Mouse (Mus musculus) urinary bladder, postnatal 25 days (tissue): ENCODE measurements around the gene Emp1.

ENCODE experiments used
- DNase-seq: peaks from one replicate; pipeline ENCODE4 v3.0.0; 2022; ENCODE audit warnings: low spot score

Gene Emp1

DNA sequence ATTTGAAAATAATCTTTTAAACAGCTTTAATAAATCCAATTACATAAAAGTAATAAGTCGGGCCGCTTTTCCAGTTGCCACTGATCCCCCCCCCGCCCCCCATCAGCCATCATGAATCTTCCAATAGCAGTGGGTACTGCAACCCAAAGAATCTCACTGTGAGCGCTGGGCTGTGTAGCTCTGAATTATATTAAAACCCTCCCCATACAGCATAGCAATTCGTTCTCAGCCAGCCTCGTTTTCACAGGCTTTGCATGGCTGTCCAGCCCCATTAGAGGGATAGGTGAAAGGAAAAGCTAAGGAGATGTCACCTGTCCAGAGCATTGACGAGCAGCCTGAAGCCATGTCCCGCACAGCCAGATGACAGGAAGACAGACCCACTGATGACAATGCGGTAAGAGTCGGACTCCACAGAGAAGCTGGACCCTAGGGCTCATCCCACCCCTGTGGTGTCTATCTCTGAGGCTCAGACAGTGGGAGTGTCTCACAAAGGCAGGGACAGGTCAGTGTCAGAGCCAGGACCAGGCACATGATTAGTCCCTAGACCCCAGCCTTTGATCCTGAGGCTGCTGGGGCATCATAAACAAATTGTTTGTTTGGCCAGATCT is 49.5 kb downstream of the Emp1 start:
- DNase-seq: no peak

DNA sequence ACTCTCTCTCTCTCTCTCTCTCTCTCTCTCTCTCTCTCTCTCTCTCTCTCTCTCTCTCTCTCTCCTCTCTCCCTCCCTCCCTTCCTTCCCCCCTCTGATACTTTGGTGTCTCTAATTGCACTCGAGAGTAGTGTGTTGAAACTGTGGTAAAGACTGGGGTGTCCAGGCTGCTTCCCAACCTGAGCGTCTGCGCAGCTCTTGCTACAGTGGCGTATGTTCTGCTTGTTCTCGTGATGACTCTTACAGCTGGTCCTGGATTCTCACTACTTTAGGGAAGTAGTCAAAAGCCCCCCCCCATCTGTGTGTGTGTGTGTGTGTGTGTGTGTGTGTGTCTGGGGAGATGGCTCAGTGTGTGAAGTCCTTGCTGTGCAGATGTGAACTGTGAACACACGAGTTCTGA is 50.3 kb downstream of the Emp1 start:
- no peak for DNase-seq

DNA sequence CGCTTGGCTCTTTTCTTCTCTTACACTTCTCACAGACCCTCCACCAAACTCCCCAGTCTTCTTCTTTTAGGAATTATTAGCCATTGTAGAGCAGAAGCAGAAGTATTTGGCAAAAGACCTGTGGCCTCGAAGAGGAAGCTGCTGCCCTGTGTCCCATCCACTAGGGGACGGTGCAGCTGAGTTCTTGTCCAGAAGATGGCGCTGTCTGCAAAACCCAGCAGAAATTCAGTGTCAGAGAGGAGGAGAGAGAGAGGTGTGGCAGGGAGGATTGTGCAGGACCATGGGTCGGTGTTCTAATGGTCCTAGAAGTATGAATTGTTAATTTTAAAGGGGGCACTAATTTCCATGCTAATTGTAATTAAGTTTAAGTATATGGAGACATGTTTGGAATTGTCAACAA is 55.1 kb downstream of the Emp1 start:
- peak; percentile 23 for DNase-seq

DNA sequence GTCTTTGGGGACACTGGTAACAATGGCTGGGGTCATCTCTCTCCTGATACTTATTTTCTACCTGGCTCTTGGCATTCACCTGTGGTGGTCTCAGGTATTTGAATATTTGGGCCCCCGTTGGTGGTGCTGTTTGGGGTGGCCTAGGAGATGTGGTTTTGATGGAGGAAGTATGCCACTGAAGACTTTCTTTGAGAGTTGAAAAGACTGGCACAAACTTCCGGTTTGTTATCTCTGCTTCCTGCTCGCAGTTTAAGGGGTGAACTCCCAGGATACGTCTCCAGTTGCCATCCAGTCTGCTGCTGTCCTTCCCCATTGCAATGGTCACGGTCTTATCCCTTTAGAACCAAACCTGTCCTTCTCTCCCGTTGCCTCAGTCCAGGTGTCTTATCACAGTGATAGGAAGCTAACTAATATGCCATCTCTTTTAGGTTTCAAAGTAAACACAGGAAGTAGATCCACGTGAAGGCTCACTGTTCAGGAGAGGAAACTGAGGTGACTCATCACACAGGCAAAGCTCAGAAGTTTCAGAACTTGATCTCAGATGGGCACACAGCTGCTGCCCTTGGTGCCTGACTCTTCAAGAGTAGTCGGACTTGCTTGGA is 56.0 kb downstream of the Emp1 start:
- no peak for DNase-seq

DNA sequence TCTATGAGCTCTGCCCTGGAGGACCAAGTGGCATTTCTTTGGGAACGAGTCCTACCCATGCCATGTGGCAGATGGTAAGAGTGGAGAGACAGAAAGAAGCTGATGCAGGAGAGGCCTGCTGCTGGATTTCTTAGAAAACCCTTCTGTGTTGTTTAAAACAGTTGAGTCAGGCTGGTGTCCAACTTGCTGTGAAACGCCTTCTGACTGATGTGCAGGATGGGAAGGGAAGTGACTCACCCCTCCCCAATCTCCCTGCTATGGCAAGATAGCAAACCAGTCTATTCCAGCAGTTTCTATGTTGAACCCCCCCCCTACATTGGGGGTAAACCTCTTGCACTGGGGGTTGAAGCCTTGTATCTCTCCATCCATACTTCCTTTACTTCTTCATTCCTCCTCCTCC is 65.9 kb downstream of the Emp1 start:
- no peak for DNase-seq

DNA sequence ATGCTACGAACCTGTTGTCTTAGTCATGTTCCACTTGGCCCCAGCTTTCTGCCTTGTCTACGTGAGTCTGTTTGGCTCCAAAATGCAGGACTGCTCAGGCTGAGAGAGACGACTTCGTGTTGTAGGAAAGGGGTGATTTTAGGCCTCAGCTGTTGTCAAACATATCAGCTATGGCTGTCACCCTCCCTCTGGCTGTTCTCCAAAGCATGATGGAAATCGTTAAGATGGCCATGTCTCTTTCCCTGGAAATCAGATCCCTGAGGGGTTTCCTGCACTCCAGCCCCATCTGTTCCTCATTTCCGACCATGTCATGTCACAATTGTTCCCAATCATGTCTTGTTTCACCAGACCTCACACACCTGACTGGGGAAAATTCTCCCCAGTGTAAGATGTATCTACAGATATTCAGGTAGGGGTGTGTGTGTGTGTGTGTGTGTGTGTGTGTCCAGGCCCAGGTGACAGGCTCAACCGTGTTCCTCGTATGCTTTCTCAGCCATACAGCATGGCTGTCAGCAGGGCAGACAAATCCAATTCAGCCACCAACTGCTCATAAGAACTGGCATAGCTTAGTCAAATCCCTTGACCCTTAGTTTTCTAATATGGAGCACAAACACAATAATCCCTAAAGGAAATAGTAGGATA is 67.0 kb downstream of the Emp1 start:
- DNase-seq: no peak

DNA sequence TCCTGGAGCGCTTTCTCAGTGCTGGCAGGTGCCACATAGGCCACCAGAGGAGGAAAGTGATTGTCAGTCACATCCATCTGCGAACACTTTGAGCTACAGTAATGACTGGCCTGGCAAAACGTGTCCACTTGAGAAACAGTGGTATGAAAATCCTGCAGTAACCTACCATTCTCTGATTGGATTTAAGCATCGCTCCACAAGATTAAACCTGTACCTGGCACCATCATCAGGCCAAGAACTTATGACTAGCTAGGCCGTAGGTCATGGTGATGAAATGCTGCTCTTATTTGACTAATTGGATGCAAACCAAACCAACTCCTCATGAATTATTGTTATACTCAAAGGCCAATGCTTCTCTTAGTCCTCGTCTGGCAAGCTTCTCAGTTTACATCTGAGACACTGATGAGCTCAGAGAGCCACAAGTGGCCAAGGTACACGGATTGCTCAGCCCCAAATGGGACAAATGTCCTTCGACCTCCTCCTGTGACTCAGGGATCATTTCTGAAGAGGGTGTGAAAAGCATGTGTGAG is 68.2 kb downstream of the Emp1 start:
- no peak for DNase-seq
